Mouse (Mus musculus): ENCODE data around the gene Trmt1. TPM values are rescaled to one million over a fixed set of nuclear protein-coding genes. Genes with fewer than 3 reads are reported as not detected.

Gene Trmt1
- polyA plus RNA-seq, 2 experiments = 71.7 to 158 TPM

GRCm38 (mm10) chr8:84647461-84647901, 38.6 kb upstream of the Trmt1 start:
- TF ChIP-seq POLR2A (IDR thresholded peaks at IDR 0.05; ENCODE audit: borderline replicate concordance, extremely low read depth, insufficient read depth, insufficient read length) = no peak

DNA sequence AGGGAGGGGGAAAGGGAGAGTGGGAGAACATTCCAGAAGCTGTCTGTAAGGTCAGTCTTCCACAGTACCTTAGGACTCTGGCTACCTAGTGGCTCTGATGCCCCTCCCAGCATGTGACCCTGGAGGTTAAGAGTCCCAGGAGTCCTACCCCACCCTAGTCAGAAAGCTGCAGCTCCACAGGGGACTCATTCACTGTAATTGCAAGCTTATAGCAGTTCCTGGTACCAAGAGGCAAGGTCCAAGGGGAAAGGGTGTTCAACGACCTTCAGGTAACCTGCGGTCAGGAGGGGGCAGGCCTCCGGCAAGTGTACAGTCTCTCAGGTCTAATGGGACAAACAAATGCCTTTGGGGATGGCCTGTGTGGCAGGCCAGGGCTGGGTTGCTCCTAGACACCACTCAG, 35.9 kb upstream of the Trmt1 start:
- WGBS = 51% methylated on average over 3 of the region's 3 CpGs
- H3K36me3 ChIP-seq (ENCODE audit: control insufficient read depth, insufficient read depth, low read length) = no peaks in the 10 kb centered on the region
- H3K9me3 ChIP-seq (ENCODE audit: control insufficient read depth, low read length) = no peaks in the 10 kb centered on the region
- no peak overlapping the region for H3K4me3 ChIP-seq (replicated peaks; ENCODE audit: low read length)
- H3K9ac ChIP-seq (ENCODE audit: low read depth, low read length, severe bottlenecking) = no peak overlapping the region
- no peaks in the 10 kb centered on the region for H3K27me3 ChIP-seq (ENCODE audit: control insufficient read depth, insufficient read depth, low read length)
- H3K27ac ChIP-seq (replicated peaks; ENCODE audit: low read depth, low read length) = peak overlapping the region; percentile 23
- H3K4me2 ChIP-seq (replicated peaks; ENCODE audit: low read depth, low read length, severe bottlenecking) = no peak overlapping the region
- ATAC-seq (ENCODE audit: low FRiP score, low read depth) (no peak), DNase-seq (ENCODE audit: low spot score) (no peak)
- TF ChIP-seq POLR2A (IDR thresholded peaks at IDR 0.05; ENCODE audit: borderline replicate concordance, extremely low read depth, insufficient read depth, insufficient read length) = no peak
- H3K4me1 ChIP-seq (ENCODE audit: control insufficient read depth, insufficient read depth, low read length) = peaks cover 21% of the 10 kb centered on the region

More at GRCm38 (mm10) chr8:84647461-84647901, 38.6 kb upstream of the Trmt1 start:
- Histone ChIP-seq H3K9ac (ENCODE audit: low read depth, low read length, severe bottlenecking) (no peak overlapping the region), H3K4me2 (replicated peaks; ENCODE audit: low read depth, low read length, severe bottlenecking) (peak overlapping the region; percentile 37), H3K4me1 (ENCODE audit: control insufficient read depth, insufficient read depth, low read length) (peaks cover 9% of the 10 kb centered on the region), H3K9me3 (ENCODE audit: control insufficient read depth, low read length) (no peaks in the 10 kb centered on the region), H3K27me3 (ENCODE audit: control insufficient read depth, insufficient read depth, low read length) (no peaks in the 10 kb centered on the region), H3K27ac (replicated peaks; ENCODE audit: low read depth, low read length) (peak overlapping the region; percentile 38; the same call in 1 of the 2 replicates), H3K36me3 (ENCODE audit: control insufficient read depth, insufficient read depth, low read length) (no peaks in the 10 kb centered on the region), H3K4me3 (replicated peaks; ENCODE audit: low read length) (peak overlapping the region; percentile 3; the same call in 1 of the 2 replicates)
- 5% methylated on average over 14 of the region's 14 CpGs for WGBS
- no peak for ATAC-seq (ENCODE audit: low FRiP score, low read depth)
- DNase-seq (ENCODE audit: low spot score) = peak; percentile 40

DNA sequence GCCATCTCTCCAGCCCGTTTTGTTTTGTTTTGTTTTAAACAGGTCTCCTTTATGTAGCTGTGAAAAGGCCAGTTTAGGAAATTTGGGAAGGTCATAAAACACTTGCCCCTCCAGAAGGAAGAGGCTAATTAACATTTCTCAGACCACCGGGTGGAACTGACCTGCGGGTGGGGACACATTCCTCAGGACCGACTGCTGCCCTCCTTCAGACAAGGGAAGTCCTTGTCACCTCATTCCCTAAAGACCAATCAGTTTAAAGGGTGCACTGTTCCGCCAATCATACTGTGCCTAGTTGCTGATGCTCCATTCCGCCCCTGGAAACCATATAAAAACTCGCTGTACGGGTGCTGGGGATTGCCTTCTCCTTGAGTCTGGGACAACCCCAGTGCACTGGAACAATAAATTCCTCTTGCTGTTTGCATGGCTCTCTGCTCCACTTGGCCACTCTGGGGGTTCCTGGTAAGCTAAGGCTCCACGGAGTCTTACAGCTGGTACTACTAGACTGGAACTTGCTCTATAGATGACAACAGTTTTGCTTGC, 32.9 kb upstream of the Trmt1 start:
- Histone ChIP-seq H3K9me3 (ENCODE audit: control insufficient read depth, low read length) (no peaks in the 10 kb centered on the region), H3K27me3 (ENCODE audit: control insufficient read depth, insufficient read depth, low read length) (no peaks in the 10 kb centered on the region), H3K36me3 (ENCODE audit: control insufficient read depth, insufficient read depth, low read length) (no peaks in the 10 kb centered on the region), H3K4me3 (replicated peaks; ENCODE audit: low read length) (0 out of 2 replicates have a peak overlapping the region, but pooled peaks have one; percentile 1), H3K4me1 (ENCODE audit: control insufficient read depth, insufficient read depth, low read length) (peaks cover 41% of the 10 kb centered on the region), H3K4me2 (replicated peaks; ENCODE audit: low read depth, low read length, severe bottlenecking) (no peak overlapping the region), H3K27ac (replicated peaks; ENCODE audit: low read depth, low read length) (peak overlapping the region; percentile 48), H3K9ac (ENCODE audit: low read depth, low read length, severe bottlenecking) (no peak overlapping the region)
- TF ChIP-seq POLR2A (IDR thresholded peaks at IDR 0.05; ENCODE audit: borderline replicate concordance, extremely low read depth, insufficient read depth, insufficient read length) = no peak
- ATAC-seq (ENCODE audit: low FRiP score, low read depth) = no peak
- WGBS = 24% methylated on average over 9 of the region's 9 CpGs
- no peak for DNase-seq (ENCODE audit: low spot score)

GRCm38 (mm10) chr8:84654597-84654996, 31.5 kb upstream of the Trmt1 start:
- WGBS = 28% methylated on average over 4 of the region's 4 CpGs
- TF ChIP-seq POLR2A (IDR thresholded peaks at IDR 0.05; ENCODE audit: borderline replicate concordance, extremely low read depth, insufficient read depth, insufficient read length) = no peak
- H3K4me2 ChIP-seq (replicated peaks; ENCODE audit: low read depth, low read length, severe bottlenecking) = 0 out of 2 replicates have a peak overlapping the region, but pooled peaks have one; percentile 75

DNA sequence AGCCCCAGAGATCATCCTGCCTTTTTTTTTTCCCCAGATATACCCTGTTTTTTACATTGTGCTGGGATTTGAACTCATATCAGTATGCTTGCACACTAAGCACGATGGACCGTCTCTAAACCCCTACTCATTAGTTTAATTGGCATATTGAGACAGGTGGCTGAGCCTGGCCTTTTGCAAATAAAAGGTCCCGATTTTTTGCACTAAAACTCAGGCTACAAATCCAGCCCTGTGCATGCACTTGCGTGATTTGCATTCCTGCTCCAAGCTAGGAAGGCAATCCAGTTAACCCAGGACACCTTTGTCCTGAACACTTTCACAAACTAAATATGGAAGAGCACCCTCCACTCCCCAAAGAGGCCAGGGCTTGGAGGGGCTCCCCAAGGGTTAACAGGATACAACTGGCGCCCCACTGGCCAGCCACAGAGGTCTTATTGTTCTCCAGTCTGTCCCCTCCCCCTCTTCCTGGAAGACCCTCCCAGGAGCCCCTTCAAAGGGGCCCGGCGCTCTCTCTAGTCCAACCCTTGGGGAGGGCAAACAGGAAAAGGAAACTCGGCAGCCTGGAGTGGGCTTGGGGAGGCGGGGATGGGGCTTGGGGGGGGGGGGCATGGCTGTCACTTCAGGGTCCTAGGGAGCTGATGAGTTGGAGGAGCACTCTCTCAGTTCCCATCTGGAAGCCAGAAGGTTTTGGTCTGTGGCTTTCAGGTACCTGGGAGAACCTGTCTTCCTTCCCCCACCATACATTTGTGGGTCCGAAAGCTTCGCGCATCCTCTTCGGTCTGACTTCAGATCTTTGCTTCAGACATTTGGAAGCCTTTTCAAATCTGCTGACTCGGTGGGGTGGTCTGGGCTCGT, 30.5 kb upstream of the Trmt1 start:
- Histone ChIP-seq H3K9me3 (ENCODE audit: control insufficient read depth, low read length) (no peaks in the 10 kb centered on the region), H3K27ac (replicated peaks; ENCODE audit: low read depth, low read length) (peak overlapping the region; percentile 97), H3K36me3 (ENCODE audit: control insufficient read depth, insufficient read depth, low read length) (no peaks in the 10 kb centered on the region), H3K4me3 (replicated peaks; ENCODE audit: low read length) (peak overlapping the region; percentile 35), H3K27me3 (ENCODE audit: control insufficient read depth, insufficient read depth, low read length) (no peaks in the 10 kb centered on the region), H3K4me2 (replicated peaks; ENCODE audit: low read depth, low read length, severe bottlenecking) (peak overlapping the region; percentile 75), H3K4me1 (ENCODE audit: control insufficient read depth, insufficient read depth, low read length) (peaks cover 50% of the 10 kb centered on the region), H3K9ac (ENCODE audit: low read depth, low read length, severe bottlenecking) (peak overlapping the region; percentile 57)
- peak; percentile 83 for DNase-seq (ENCODE audit: low spot score)
- 0 out of 2 replicates have a peak, but pooled peaks have one; percentile 13 for TF ChIP-seq POLR2A (IDR thresholded peaks at IDR 0.05; ENCODE audit: borderline replicate concordance, extremely low read depth, insufficient read depth, insufficient read length)
- 1% methylated on average over 14 of the region's 15 CpGs for WGBS
- peak; percentile 50 for ATAC-seq (ENCODE audit: low FRiP score, low read depth)

More at GRCm38 (mm10) chr8:84654597-84654996, 31.5 kb upstream of the Trmt1 start:
- Histone ChIP-seq H3K27ac (replicated peaks; ENCODE audit: low read depth, low read length) (peak overlapping the region; percentile 97), H3K9me3 (ENCODE audit: control insufficient read depth, low read length) (no peaks in the 10 kb centered on the region), H3K36me3 (ENCODE audit: control insufficient read depth, insufficient read depth, low read length) (no peaks in the 10 kb centered on the region), H3K27me3 (ENCODE audit: control insufficient read depth, insufficient read depth, low read length) (no peaks in the 10 kb centered on the region), H3K4me3 (replicated peaks; ENCODE audit: low read length) (no peak overlapping the region), H3K9ac (ENCODE audit: low read depth, low read length, severe bottlenecking) (no peak overlapping the region), H3K4me1 (ENCODE audit: control insufficient read depth, insufficient read depth, low read length) (peaks cover 42% of the 10 kb centered on the region)
- DNase-seq (ENCODE audit: low spot score) = no peak
- ATAC-seq (ENCODE audit: low FRiP score, low read depth) = no peak
